Mouse (Mus musculus): Measurements from ENCODE around the gene Cacna2d3. TPM values are rescaled to one million over a fixed set of nuclear protein-coding genes. Genes with fewer than 3 reads are reported as not detected.

The Cacna2d3 gene
- polyA plus RNA-seq, 1 experiment from 2014 or later: 35.6 TPM

DNA sequence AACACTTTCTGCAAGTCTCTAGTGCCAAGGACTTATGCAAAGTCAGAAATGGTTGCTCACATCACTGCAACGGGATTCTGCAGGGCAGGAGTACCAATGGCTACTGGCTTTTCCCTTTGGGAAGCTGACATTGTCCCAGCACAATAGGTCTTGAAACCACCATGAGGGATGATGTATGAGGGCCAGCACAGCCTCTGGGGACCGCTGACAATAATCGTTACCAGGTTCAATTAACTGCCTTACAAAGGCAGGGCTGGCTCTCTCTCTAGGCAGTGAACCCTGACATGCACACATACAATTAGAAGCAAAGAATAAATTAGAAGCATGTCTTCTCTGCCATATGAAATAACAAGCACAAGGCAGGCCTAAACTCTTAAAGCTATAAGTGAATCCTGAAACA, 272.5 kb downstream of the Cacna2d3 start:
- Histone ChIP-seq H3K4me2 (replicated peaks) (no peak overlapping the region), H3K4me3 (replicated peaks) (no peak overlapping the region), H3K9me3 (no peaks in the 10 kb centered on the region), H3K27me3 (0 out of 2 replicates have a peak, but pooled peaks cover 4% of the 10 kb centered on the region), H3K27ac (no peak overlapping the region), H3K4me1 (replicated peaks) (peaks cover 35% of the 10 kb centered on the region), H3K36me3 (no peaks in the 10 kb centered on the region), H3K9ac (replicated peaks) (no peak overlapping the region)
- ATAC-seq: no peak
- 44% methylated on average over 3 of the region's 3 CpGs for WGBS

DNA sequence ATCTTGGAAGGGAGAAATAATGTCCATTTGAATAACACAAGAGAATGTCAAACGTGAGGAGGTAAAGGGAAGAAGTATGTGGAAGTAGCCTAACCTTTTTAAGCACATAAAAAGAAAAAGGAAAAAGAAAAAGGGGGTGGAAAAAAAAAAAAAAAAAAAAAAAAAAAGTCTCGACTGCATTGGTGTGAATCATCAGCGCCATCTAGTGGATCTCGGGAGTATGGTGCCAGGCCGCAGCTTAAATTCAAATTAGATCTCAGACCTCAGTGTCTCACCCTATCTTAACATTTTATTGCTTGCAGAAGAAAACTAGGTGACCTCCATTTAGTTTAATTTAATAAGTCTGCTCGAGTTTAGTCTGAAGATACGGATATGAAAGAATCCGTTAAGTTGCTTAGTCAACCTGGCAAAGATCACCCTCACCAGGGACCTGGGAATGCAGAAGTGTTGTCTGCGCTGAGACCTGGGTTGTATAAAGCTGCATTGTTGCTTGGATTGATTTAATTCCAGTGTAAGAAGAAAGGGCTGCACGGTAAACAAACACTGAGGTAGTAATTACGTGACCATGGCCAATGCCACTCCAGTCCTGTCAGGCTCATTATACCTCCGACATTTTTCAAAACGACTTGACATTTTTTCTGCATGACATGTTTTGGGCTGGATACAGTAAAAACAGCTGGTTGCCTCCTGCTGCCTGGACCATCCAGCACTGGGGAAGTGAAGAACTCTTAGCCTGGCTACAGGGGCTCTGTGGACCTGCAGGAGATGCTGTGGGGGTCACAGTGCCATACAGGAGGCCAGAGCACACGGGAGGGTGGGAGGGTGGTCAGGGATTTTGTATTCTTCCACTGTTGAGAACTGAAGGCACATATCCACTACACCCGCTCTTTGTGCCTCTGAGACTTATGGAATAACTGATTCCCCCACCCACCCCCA, 278.3 kb downstream of the Cacna2d3 start:
- Histone ChIP-seq H3K9me3 (no peaks in the 10 kb centered on the region), H3K4me1 (replicated peaks) (peaks cover 40% of the 10 kb centered on the region), H3K27me3 (no peaks in the 10 kb centered on the region), H3K4me3 (replicated peaks) (no peak overlapping the region), H3K4me2 (replicated peaks) (no peak overlapping the region), H3K9ac (replicated peaks) (no peak overlapping the region), H3K36me3 (no peaks in the 10 kb centered on the region), H3K27ac (peak overlapping the region; percentile 44; the same call in 1 of the 2 replicates)
- peak; percentile 34; the same call in 1 of the 2 replicates for ATAC-seq
- WGBS: 19% methylated on average over 15 of the region's 15 CpGs

DNA sequence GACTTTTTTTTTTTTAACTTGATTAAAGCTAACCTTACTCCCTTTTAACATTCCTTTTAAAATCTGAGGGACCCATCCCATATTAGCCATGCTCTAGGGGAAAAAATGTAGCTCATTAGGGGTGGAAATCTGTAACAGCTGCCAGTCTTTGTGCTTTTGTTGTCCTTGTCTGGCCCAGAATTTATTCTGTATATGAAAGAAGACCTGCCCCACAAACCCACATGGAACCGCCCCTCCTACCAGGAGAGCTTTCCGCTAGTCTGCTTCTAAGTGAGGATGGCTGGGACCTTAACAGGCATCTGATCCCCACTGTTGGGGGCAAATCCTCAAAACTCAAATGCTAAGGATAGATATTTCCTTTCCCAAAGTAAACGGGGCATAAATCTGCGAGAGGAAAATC, 279.2 kb downstream of the Cacna2d3 start:
- Histone ChIP-seq H3K9ac (replicated peaks) (peak overlapping the region; percentile 42; the same call in 1 of the 2 replicates), H3K36me3 (no peaks in the 10 kb centered on the region), H3K4me2 (replicated peaks) (peak overlapping the region; percentile 34), H3K27me3 (no peaks in the 10 kb centered on the region), H3K9me3 (no peaks in the 10 kb centered on the region), H3K27ac (peak overlapping the region; percentile 79), H3K4me3 (replicated peaks) (no peak overlapping the region), H3K4me1 (replicated peaks) (peaks cover 43% of the 10 kb centered on the region)
- WGBS: 3% methylated on average over 4 of the region's 4 CpGs
- peak; percentile 66; the same call in 1 of the 2 replicates for ATAC-seq

DNA sequence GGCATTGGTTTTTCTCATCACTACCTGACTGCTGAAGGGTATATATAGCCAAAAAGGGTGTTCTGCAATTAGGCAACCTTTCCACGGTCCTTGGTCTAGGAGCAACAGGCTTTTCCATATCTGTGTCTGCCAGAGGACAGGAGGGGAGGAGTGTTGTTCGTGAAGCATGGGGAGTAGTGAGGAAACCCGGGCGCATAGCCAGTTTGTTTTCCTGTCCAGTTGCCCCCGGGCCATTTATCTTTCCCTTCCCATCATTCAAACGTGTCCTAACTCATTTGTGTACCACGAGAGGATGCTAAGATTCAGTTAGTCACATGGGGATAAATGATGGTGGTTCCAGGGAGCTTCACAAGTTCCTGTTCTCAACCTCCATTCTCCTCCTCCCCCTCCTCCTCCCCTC, 283.0 kb downstream of the Cacna2d3 start:
- Histone ChIP-seq H3K4me2 (replicated peaks) (no peak overlapping the region), H3K27me3 (no peaks in the 10 kb centered on the region), H3K4me3 (replicated peaks) (no peak overlapping the region), H3K9me3 (no peaks in the 10 kb centered on the region), H3K27ac (no peak overlapping the region), H3K36me3 (no peaks in the 10 kb centered on the region), H3K9ac (replicated peaks) (no peak overlapping the region), H3K4me1 (replicated peaks) (peaks cover 32% of the 10 kb centered on the region)
- 88% methylated on average over 7 of the region's 7 CpGs for WGBS
- no peak for ATAC-seq

DNA sequence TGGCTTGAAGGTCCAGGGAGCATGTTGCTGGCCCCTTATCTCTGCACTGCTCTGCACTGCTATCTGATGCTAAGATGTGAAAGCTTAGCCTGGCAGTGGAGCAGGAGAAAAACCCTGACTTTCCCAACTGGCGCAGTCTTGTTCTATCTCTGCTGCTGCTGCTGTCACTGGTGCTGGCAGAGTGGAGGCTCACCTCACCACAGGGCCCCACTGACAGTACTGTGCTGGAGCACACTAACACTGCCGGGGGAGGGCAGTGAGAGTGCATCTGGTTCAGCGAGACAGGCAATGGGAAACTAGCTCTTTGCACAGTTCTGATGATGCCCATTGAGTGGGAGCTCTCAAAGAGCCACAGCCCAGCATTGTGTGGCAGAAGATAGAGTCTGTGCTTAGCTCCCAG, 283.4 kb downstream of the Cacna2d3 start:
- no peaks in the 10 kb centered on the region for H3K9me3 ChIP-seq
- no peak overlapping the region for H3K4me2 ChIP-seq (replicated peaks)
- H3K27ac ChIP-seq: no peak overlapping the region
- no peak overlapping the region for H3K4me3 ChIP-seq (replicated peaks)
- no peak for ATAC-seq
- H3K4me1 ChIP-seq (replicated peaks): peaks cover 30% of the 10 kb centered on the region
- H3K9ac ChIP-seq (replicated peaks): no peak overlapping the region
- no peaks in the 10 kb centered on the region for H3K36me3 ChIP-seq
- H3K27me3 ChIP-seq: no peaks in the 10 kb centered on the region
- 77% methylated on average over 3 of the region's 3 CpGs for WGBS

DNA sequence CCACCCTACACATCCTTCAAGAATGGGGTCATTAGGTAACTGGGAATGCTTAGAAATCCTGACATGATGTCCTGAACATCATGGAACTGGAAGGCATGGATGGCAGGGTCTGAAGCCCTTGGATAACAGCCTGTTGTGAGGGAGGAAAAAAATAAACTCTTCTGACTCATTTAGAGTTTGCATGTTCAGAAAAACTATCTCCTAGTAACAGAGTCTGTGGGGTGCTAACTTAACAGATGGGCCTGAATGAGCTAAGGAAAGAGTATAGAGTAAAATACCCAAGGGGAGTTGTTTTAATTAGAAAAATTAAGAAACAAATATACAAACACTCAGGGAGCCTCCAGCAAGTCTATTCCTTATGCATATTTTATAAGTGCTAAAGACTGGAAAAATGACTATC, 286.5 kb downstream of the Cacna2d3 start:
- H3K36me3 ChIP-seq: no peaks in the 10 kb centered on the region
- peaks cover 8% of the 10 kb centered on the region; the same call in 1 of the 2 replicates for H3K4me1 ChIP-seq (replicated peaks)
- no peak overlapping the region for H3K4me2 ChIP-seq (replicated peaks)
- ATAC-seq: no peak
- no peak overlapping the region for H3K9ac ChIP-seq (replicated peaks)
- H3K27me3 ChIP-seq: no peaks in the 10 kb centered on the region
- H3K4me3 ChIP-seq (replicated peaks): no peak overlapping the region
- H3K9me3 ChIP-seq: no peaks in the 10 kb centered on the region
- no peak overlapping the region for H3K27ac ChIP-seq

DNA sequence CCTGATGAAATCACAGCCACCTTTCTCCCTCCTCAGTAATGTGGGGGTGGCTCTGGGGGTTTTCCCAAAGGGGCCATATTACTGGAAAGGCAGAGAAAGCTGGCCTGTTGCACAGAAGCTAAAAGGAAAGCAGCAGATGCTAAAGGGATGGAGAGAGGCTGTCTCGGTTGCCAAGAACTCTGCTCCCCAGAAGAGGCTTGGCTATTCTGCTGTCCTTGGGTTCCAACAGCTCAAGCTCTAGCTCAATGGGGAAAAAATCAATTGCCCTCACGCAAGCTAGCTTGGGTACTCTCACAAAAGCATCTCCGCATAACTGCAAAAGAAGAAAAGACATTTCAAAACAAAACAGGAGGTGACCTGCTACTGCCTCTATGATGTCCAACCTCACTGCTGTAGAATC, 287.9 kb downstream of the Cacna2d3 start:
- Histone ChIP-seq H3K4me3 (replicated peaks) (no peak overlapping the region), H3K27ac (no peak overlapping the region), H3K9ac (replicated peaks) (no peak overlapping the region), H3K4me1 (replicated peaks) (peaks cover 8% of the 10 kb centered on the region; the same call in 1 of the 2 replicates), H3K36me3 (no peaks in the 10 kb centered on the region), H3K4me2 (replicated peaks) (no peak overlapping the region), H3K27me3 (no peaks in the 10 kb centered on the region), H3K9me3 (no peaks in the 10 kb centered on the region)
- ATAC-seq: no peak
- 70% methylated on average over 3 of the region's 3 CpGs for WGBS

DNA sequence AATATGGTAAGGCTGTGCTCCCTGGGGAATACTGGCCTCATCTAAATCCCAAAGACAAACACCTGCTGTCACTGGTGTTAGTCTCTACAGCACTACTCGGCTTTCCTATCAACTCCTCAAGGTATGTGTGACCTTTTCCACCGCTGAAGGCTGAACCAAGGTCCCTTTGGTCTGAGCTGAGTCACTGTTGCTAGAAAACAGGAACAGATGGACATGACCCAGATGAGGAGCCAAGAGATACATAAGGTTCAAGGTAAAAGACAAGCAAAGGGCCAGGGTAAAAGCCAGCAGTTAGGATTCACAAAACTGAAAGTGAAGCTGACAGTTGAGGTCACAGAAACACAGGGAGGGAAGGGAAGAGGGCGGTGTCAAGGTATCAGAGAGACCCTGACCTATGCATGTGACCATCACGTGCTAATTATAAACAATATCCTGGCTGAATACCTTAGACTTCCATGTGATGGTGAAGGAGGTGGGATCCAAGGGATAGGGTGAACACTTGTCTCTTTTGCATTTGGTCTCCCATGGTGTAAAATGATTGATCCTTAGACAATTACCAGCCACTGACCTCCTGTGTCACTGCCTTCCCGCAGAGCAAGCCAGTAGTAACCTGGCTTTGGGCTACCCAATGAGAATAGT, 288.5 kb downstream of the Cacna2d3 start:
- Histone ChIP-seq H3K27me3 (no peaks in the 10 kb centered on the region), H3K4me1 (replicated peaks) (peaks cover 7% of the 10 kb centered on the region; the same call in 1 of the 2 replicates), H3K9ac (replicated peaks) (no peak overlapping the region), H3K36me3 (no peaks in the 10 kb centered on the region), H3K27ac (no peak overlapping the region), H3K4me3 (replicated peaks) (no peak overlapping the region), H3K9me3 (no peaks in the 10 kb centered on the region), H3K4me2 (replicated peaks) (no peak overlapping the region)
- no peak for ATAC-seq
- 70% methylated on average over 5 of the region's 5 CpGs for WGBS

DNA sequence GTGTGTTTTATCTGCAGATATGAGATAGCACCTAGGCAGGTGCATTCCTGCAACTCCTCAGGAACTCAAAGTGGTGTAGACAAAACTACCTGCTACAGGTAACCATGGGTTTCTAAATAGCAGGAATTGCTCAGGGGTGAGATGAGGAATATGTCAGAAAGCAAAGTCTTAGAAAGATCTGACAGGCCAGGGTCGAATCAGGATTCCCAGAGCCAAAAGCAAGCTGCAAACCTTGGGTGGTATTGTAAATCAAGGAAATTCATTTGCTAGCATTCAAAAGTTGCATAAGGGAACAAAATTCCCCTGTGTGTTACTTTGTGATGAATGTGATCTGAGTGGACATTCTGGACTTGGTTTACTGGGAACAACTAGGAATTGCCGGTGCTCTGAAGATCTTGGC, 291.9 kb downstream of the Cacna2d3 start:
- no peaks in the 10 kb centered on the region for H3K27me3 ChIP-seq
- no peak overlapping the region for H3K4me3 ChIP-seq (replicated peaks)
- H3K27ac ChIP-seq: no peak overlapping the region
- H3K9me3 ChIP-seq: no peaks in the 10 kb centered on the region
- no peak overlapping the region for H3K9ac ChIP-seq (replicated peaks)
- peaks cover 6% of the 10 kb centered on the region; the same call in 1 of the 2 replicates for H3K4me1 ChIP-seq (replicated peaks)
- no peak overlapping the region for H3K4me2 ChIP-seq (replicated peaks)
- 35% methylated on average over 2 of the region's 2 CpGs for WGBS
- ATAC-seq: no peak
- no peaks in the 10 kb centered on the region for H3K36me3 ChIP-seq

DNA sequence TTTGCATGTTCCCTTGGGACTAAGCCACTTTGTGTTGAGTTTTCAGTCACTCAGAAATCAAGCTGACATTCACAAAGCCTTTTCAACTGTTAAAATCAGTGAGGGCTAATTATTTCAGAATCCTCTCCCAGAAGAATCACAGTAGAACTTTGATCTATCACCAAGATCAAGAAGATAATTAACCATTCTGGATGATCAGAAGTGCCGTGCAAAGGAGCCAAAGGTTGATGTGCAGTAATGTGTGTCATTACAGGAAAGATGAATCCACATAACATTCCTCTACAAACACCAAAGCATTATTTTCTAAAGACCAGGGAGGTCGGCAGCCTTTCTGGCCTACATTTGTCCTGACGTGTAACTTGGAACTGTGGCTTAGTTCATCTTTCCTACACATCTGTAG, 296.0 kb downstream of the Cacna2d3 start:
- Histone ChIP-seq H3K9ac (replicated peaks) (no peak overlapping the region), H3K4me3 (replicated peaks) (no peak overlapping the region), H3K27ac (no peak overlapping the region), H3K27me3 (no peaks in the 10 kb centered on the region), H3K9me3 (no peaks in the 10 kb centered on the region), H3K36me3 (no peaks in the 10 kb centered on the region), H3K4me1 (replicated peaks) (no peaks in the 10 kb centered on the region), H3K4me2 (replicated peaks) (no peak overlapping the region)
- WGBS: 78% methylated on average over 3 of the region's 3 CpGs
- no peak for ATAC-seq

DNA sequence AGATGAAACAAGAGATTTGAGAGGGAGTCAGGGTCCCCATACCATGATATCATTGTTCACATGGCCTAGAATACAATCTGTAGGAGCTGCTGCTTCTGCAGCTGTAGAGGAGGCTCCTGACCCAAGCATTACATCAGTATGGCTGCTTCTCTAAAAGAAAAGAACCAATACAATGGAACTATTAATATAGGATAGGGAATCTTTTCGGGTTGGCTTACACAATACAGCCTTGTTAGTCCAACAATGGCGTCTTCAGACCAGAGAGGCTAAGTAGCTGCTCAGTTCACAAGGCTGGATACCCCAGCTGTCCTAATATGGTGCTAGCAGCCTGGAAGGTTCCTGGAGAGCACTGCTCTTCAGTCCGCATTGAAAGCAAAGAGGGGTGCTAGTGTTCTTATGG, 296.5 kb downstream of the Cacna2d3 start:
- no peak for ATAC-seq
- 83% methylated on average over 3 of the region's 3 CpGs for WGBS

DNA sequence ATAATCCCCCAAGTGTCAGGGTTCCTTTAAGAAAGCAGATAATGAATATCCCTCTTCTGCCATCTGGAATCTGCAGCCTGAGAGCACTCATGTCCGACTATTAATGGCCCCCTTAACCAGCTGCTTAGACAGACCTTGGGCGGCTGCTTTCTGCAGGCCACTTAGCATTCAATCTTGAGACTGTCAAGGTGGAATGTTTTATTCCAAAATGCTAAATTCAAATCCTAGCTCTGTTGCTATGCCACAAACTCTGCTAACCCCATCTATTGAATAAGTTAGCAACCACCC, 315.8 kb downstream of the Cacna2d3 start:
- no peaks in the 10 kb centered on the region for H3K9me3 ChIP-seq
- ATAC-seq: peak; percentile 55; the same call in 1 of the 2 replicates
- no peak overlapping the region for H3K9ac ChIP-seq (replicated peaks)
- H3K4me2 ChIP-seq (replicated peaks): no peak overlapping the region
- no peak overlapping the region for H3K27ac ChIP-seq
- H3K4me3 ChIP-seq (replicated peaks): no peak overlapping the region
- H3K4me1 ChIP-seq (replicated peaks): peaks cover 12% of the 10 kb centered on the region
- H3K27me3 ChIP-seq: no peaks in the 10 kb centered on the region
- H3K36me3 ChIP-seq: no peaks in the 10 kb centered on the region
- 34% methylated on average over 2 of the region's 2 CpGs for WGBS

More for the DNA sequence above, 296.5 kb downstream of the Cacna2d3 start:
- Histone ChIP-seq H3K9me3 (no peaks in the 10 kb centered on the region), H3K4me3 (replicated peaks) (no peak overlapping the region), H3K27ac (no peak overlapping the region), H3K36me3 (no peaks in the 10 kb centered on the region), H3K4me1 (replicated peaks) (no peaks in the 10 kb centered on the region), H3K9ac (replicated peaks) (no peak overlapping the region), H3K27me3 (no peaks in the 10 kb centered on the region), H3K4me2 (replicated peaks) (no peak overlapping the region)
